Mouse (Mus musculus): ENCODE results near the gene Man2a2.
"Not testable (repeated sequence)": the region's sequence is repeated elsewhere in the genome, so short reads cannot be mapped to it uniquely, and the experiment has no call there.

The Man2a2 gene

DNA sequence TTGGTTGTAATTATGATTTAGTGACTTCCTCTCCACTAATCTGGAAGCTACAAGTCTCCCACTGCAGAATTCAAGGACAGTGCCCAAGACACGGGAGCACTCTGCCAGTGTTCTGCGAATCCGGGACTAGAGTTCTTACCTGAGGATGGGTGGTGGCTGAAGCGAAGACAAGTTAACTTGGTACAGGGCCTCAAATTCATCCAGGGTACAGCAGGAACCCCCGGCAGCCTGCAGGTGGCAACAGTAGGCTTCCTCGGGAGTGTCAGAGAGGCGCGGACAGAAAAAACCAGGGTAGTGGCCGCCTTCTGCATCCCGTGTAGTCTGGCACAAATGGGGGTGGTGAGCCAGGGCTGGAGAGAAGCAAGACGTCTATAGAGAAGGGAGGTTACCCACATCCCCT lies 30.4 kb downstream of the Man2a2 start, which contains the start of gene Unc45a:
Gene Unc45a, minus strand, starts transcription at position 213 of the 400 bp plus-strand sequence.
- in situ Hi-C loops (cut with MboI, MseI): no loop called here

DNA sequence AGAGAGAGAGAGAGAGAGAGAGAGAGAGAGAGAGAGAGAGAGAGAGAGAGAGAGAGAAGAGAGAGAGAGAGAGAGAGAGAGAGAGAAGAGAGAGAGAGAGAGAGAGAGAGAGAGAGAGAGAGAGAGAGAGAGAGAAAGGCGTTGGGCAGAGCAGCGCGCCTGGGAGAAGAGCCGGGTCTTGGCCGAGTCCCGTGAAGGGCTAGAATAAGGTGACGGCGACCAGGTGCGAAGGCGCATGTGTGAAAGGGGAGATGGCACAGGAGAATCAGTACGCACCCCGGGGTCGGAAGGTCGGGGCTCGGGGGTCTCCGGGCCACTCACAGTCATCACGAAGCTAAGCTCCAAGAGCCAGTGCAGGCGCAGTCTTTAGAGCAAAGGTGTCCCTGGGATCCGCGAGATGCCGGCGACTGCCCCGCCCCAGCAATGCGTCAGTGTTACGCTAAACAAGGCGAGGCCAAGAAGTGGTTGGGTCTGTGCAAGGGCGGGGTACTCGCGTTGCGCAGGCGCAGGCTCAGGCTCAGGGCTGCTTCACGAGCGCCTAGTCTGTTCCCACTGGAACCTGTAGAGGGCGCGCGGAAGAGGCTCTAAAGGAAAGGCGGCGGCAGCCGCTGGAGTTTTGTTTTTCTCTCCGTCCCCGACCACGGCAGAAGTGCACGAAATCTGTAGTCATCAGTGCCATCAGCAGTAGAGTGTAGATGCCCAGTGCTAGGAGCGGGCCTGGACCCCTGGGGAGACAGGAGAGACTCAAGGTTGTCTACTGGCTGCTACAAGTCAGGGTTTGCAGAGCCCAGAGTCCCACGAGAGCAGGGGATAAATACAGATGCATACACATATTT lies 31.2 kb downstream of the Man2a2 start:
- in situ Hi-C loops (cut with MboI, MseI): loop anchor here (5.0 kb wide), 1 partner anchor 37 kb away; no protein-coding TSS in a partner anchor

DNA sequence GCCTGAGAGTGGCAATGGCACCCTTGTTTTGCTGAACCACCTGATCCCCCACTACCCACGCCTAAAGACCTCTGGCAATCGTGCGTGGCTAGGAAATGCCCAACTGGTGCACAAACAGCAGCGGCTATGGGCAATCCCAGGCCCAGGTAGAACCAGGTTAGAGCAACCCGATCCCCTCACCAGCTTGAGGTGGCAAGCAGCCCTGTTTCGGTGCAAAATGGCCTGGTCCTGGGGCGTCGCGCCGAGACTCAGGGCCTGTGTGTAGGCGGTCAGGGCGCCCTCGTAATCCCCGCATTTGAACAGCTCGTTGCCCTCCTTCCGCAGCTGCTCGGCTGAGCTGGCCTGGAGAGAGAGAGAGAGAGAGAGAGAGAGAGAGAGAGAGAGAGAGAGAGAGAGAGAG lies 31.8 kb downstream of the Man2a2 start:
- in situ Hi-C loops (cut with MboI, MseI): loop anchor here (5.0 kb wide), 1 partner anchor 38 kb away; no protein-coding TSS in a partner anchor

DNA sequence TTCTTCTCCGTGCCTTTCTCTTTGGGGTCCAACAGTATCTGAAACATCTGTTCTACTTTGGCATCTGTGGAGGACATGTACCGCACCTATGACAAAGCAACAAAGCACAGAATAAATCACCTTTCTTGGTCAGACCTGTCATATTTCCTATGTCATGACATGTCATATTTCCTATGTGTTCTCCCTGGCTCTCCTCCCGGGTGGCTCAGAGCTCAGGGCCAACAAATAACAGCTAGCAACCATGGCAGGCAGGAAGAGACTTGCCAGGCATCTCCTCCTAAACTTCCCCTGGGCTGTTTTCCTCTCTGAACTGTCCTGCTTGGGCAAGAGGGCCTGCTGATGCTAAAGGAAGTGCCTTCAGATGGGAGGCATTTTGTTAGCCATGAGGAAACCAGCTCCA lies 34.2 kb downstream of the Man2a2 start:
- in situ Hi-C loops (cut with MboI, MseI): loop anchor here (5.0 kb wide), 1 partner anchor 40 kb away; no protein-coding TSS in a partner anchor

DNA sequence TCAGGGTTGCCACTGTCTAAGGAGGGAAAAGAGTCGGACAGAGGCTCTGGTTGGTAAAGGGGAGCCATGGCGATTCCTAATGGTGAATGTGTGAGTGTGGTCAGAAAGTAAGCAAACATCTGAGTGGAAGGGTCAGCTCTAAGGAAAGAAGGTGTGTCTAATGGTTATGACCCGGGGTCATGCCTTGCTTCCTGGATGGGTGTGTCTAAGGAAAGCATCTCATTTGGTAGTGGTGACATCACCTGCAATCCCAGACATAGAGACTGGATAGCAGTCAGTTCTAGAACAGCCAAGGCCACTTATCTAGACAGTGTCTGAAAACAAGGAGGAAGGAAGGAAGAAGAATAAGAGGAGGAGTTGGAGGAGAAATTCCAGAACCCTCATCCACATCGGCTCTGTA lies 36.3 kb downstream of the Man2a2 start:
- in situ Hi-C loops (cut with MboI, MseI): loop anchor here (5.0 kb wide), 1 partner anchor 42 kb away; no protein-coding TSS in a partner anchor

DNA sequence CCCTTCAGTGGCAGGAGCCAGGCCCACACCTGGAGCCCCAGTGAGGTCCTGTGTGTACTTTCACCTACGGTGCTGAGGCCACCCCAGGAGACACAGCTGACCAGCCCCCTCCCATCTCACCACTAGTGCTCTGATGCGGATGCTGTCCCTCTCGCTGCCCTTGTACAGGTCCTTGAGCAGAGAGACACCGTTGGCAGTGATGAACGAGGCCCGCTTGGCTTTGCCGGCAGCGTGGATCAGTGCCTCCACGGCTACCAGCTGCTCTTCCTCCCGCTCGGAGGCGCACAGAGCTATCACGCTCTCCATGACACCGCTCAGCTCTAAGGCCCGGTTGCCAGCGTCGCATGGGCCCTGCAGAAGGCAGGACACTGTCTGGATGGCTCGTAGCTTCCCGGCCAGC lies 39.7 kb downstream of the Man2a2 start:
- in situ Hi-C loops (cut with MboI, MseI): no loop called here

DNA sequence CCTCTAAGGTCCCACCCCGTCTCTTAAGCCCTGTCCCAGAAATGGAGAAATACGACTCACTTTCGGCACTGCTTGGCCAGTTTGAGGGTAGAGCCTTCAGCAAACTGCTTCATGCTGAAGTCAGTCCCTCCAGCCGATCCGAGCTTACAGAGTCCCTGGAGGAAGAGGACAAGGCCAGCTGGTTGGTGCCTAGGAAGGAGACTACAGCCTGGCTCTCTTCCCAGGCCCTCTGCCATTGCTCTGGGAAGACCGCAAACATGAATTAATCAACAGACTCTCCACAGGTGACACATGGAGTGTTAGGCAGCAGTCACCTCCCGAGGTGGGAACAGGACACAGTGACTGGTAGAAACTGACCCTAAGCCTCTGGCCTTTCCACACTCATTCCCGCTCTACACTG lies 40.9 kb downstream of the Man2a2 start:
- in situ Hi-C loops (cut with MboI, MseI): no loop called here

DNA sequence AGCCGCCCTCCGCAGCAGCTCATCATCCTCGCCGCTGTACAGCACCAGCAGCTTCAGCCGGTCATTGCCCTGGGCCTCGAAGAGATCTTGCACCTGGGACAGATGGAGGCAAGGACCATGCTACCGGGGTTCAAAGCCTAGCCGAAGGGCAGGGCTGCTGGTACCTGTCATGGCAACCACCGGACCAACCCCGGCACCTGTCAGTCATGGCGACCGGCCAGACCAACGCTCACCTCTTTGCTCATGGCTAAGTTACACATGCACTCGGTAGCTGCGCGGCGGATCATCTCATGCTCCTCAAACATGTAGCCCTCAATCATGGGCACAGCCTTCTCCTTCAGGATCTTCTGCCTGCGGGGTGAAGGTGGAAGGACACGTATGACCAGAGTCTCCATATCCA lies 45.1 kb downstream of the Man2a2 start:
- in situ Hi-C loops (cut with MboI, MseI): no loop called here

DNA sequence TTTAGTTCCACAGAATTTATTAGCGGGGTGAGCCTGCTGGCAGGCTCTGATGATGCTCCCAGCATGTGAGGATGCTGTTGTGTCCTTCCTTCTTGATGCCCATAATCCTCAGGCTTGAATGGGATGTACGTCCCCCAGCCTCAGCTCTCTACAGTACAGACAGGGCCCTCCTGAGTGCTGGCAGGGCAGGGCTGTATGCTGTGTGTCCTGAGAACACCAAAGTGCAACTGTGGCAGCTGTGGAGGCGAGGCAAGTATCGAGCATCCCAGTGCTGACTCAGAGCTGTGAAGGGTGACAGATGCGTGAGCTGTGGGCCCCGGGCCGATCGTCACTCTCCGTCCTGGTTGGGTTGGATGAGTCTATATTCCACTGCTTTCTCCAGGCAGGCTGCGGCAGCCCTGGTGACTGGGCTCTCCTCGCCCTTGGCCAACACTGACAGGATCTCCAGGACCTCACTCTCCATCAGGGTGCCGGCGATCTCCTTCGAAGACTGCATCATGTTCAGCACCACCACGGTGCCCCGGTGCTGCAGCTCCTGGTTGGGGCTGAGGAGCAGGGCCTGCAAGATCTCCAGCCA lies 45.8 kb downstream of the Man2a2 start:
- in situ Hi-C loops (cut with MboI, MseI): no loop called here

DNA sequence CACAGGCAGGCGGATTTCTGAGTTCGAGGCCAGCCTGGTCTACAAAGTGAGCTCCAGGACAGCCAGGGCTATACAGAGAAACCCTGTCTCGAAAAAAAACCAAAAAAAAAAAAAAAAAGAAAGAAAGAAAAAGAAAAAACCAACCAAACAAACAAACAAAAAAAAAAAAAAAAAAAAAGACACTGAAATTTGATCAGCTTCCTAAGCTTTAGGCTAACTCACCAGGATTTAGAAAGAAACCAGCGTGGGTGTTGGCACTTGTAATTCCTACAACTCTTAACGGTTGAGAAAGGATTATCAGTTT lies 46.4 kb downstream of the Man2a2 start:
- in situ Hi-C loops (cut with MboI, MseI): not testable (repeated sequence)

DNA sequence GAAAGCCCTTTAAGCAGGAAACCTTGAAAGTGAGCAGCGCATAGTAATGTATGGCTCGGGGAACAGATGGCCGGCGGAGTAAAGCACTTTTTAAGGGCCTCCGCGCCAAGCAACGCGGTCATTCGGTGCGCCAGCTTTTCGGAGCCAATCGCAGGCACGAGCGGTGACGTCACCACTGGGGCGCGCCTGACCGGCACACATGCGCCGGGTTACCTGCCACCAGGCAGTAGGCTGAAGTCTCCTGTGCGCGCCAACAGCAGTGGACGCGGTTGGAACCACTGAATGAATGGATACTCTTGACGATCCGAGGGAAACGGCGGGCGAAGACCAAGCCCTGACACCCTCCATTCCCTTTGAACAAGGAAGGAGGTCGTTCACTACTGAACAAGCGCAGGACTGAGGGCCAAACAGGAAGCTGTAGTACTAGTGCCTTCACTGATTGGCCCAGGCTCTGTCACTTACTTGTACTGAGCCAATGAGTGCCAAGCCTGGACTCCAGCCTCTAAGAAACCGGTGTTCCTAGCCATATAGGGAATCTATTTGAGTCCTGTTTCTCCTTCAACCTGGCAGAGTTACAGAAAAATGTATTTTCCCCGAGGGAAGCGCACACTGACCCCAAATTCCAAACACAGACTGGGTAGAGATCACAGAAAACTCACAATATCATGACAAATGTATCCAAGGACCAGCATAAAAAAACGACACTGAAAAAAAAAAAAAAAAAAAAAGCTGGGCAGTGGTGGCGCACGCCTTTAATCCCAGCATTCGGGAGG lies 46.9 kb downstream of the Man2a2 start, which contains the start of gene Rccd1:
Gene Rccd1, minus strand, starts transcription at position 412 of the 773 bp plus-strand sequence.
- in situ Hi-C loops (cut with MboI, MseI): no loop called here

DNA sequence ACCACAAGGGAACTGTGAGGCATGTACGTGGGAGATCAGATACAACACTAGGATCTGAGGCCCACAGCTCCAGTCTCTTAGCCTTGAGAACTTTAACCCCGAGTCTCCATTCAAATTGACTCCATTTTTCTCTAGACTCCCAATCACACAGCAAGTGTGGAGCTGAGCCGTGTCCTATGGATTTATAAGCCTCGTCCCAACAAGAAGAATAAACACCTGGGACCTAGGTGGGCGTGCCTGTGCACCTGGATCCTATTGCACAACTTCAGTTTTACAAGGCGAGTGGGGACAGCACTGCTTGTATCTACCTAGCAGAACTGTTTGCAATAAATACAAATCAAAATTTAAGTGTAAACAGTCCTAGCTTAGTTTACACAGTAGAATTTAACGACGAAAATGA lies 47.8 kb downstream of the Man2a2 start:
- in situ Hi-C loops (cut with MboI, MseI): no loop called here

DNA sequence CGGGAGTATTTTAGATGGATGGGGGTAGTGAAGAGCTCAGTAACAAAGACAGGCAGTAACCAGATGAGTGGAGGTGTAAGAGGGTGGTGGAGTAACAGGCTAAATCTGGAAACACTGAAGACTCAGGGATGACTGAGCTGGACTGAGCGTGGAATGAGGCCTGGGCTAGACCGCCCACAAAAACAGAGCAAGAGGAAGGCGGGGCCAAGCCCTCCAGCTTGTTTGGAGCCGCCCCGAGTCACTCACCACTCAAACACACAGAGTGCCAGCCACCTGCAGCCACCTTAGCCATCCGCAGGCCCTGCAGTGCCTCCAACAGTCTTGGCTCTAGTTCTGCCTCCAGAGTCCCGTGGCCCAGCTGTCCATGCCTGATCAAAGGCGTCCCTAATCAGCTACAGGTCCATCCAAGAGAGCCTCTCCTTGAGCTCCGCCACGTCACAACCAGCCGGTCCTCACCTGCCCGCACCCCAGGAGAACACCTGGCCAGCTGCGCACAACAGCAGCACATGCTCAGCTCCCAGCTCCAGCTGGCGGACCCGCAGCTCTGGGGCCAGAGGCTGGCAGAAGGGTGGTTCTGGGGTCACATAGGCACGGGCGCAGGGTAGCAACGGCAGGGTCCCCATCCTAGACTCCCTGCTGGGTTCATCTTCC lies 51.2 kb downstream of the Man2a2 start:
- in situ Hi-C loops (cut with MboI, MseI): no loop called here

DNA sequence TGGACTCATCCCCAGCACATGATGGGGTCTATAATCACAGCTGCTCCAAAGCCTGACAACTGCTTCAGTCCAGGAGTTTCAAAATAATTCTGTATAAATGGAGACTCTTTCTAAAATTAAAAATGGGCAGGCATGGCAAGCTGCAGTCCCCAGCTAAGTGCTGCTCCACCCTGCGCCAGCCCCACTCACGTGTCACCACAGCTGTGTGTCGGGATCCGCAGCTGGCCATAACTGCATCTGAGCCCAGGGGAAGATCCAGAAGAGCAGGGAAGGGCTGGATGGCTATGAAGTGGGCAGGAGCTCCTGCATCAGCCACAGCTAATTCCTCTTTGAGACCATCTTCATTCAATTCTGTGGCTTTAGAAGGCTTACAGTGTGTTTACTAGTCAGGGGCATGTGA lies 52.5 kb downstream of the Man2a2 start:
- in situ Hi-C loops (cut with MboI, MseI): no loop called here

DNA sequence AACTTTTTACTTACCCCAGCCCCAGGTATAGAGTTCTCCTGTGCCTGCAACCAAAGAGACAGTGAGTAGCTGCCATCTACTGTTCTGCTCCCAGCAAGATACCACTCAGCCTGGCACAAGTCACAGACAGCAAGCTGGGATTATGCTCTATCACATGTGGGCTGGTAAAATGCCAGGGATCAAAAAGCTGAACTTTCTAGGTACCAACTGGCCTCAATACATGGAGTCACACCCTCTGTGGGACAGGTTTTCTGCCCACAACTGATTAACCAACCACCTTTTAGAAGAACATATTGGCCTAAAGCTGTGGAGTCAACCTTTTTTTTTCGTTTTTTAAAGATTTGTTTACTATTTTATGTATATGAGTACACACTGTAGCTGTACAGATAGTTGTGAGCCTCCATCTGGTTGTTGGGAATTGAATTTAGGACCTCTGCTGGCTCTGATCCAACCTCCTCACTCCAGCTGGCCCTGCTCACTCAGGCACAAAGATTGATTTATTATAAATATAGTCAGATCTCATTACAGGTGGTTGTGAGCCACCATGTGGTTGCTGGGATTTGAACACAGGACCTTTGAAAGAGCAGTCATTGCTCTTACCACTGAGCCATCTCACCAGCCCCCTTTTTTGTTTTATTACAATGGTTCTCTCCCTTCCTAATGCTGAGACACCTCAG lies 53.6 kb downstream of the Man2a2 start:
- in situ Hi-C loops (cut with MboI, MseI): no loop called here

DNA sequence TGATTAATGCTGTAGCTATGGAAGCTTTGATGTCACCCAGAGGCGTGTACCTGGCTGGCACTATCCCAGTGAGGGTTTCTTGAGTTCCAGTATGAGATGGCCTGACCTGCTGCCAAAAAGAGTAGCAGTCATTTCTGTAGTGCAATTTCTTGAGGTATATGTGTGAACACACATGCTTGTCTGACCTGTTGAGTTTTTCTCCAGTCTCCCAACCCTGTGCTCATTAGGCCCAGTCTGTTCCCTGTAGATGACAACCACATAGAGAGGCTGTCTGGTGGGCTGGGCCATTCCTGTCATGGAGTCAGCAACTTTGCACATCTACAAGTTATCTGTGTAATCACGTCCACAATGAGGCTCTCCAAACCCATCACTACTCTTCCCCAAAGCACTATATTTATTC lies 55.4 kb downstream of the Man2a2 start:
- in situ Hi-C loops (cut with MboI, MseI): no loop called here

DNA sequence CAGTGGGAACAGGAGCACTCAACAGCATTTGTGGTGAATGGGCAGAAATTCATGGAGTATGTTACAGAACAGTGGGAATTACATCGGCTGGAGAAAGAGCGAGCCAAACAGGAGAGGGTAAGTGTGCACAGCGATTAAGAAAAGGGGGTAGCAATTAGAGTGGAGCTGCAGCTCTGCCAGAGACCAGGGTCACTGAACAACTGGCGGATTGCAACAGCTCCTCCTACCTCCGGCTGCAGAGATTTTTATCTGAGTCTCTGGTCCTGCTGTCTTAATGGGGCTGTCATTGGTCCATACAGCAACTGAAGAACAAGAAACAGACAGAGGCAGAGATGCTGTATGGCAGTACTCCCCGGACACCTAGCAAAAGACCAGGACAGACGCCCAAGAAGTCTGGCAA lies 60.4 kb downstream of the Man2a2 start:
- in situ Hi-C loops (cut with MboI, MseI): no loop called here

DNA sequence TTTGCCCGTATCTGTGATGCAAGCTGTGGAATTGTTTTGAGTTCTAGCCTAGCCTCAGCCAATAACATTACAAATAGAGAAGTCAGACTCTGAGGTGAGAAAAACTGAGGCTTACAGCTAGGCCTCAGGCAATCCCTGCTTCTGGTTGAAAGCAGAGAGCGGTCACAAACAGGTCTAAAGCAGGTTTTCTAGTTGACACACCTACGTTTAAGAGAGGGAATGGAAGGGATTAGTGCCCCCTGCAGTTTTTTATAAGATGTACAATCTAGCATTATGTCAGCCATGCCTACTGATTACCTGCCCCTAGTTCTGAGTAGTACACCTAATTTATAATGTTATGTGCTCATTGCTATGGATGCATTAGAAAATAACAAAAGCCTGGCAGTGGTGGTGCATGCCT lies 63.4 kb downstream of the Man2a2 start:
- in situ Hi-C loops (cut with MboI, MseI): no loop called here

DNA sequence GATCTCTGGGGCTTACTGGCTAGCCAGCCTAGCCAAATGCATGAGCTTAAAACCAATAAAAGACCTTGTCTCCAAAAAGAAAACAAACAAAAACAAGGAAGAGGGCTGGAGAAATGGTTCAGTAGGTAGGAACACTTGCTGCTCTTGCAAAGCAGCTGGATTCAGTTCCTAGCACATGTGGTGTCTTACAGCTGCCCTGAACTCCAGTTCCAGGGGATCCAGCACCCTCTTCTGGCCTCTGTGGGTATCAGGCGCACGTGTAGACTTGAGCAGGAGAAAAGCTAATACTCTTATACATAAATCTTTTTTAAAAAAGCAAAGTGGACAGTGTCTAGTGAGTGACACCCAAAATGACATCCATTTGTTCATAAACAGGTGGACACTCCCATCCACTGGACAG lies 69.7 kb downstream of the Man2a2 start:
- in situ Hi-C loops (cut with MboI, MseI): no loop called here

DNA sequence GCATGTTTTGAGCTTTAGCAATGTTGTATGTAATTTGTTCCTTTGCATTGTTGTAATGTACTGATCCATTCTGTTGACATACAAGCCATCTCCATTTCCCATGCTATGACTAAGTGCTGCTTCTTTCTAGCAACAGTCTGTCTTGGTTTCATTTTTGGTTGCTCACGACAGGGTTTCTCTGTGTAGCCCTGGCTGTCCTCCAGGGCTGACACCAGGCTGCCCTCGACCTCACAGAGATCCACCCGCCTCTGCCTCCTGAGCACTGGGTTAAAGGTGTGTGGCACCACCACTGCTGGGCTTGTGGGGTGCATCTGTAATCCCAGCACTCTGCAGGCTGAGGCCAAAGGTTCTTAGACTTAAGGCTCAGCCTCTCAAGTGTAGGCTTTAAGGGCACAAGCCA lies 71.6 kb downstream of the Man2a2 start:
- in situ Hi-C loops (cut with MboI, MseI): no loop called here

Measured in T-helper 17 cell (primary cell).